Mouse (Mus musculus): Measurements from ENCODE around the gene Pgrmc2.

- TF ChIP-seq CTCF (IDR thresholded peaks at IDR 0.05; ENCODE audit: extremely low read depth, insufficient read length, insufficient replicate concordance, low read depth, low read length), result no peak
- no peak for TF ChIP-seq POLR2A (IDR thresholded peaks at IDR 0.05; ENCODE audit: low read depth, low read length)
These were observed 19.1 kb upstream of the Pgrmc2 start for GRCm38 (mm10) chr3:41101905-41102304.
